Mouse (Mus musculus): ENCODE measurements around the gene Dpf2. TPM values are rescaled to one million over a fixed set of nuclear protein-coding genes. Genes with fewer than 3 reads are reported as not detected.

The Dpf2 gene
- total and polyA plus RNA-seq, 3 experiments: 25.0 to 115 (median 36.7) TPM

- TF ChIP-seq JUND (conservative IDR thresholded peaks at IDR 0.05; ENCODE audit: low read depth, low read length) (no peak), SIN3A (IDR thresholded peaks at IDR 0.05; ENCODE audit: low read length) (peak; percentile 15; the same call in 1 of the 2 replicates), CHD1 (IDR thresholded peaks at IDR 0.05; ENCODE audit: low read depth, low read length) (no peak), MXI1 (IDR thresholded peaks at IDR 0.05; ENCODE audit: low read depth, low read length) (no peak; the same call in 1 of the 2 replicates), ZMIZ1 (IDR thresholded peaks at IDR 0.05; ENCODE audit: low read depth, low read length) (no peak), MAFK (IDR thresholded peaks at IDR 0.05; ENCODE audit: insufficient replicate concordance, low read length) (0 out of 2 replicates have a peak, but pooled peaks have one; percentile 4), CHD2 (IDR thresholded peaks at IDR 0.05; ENCODE audit: low read length) (peak; percentile 95), ZKSCAN1 (IDR thresholded peaks at IDR 0.05; ENCODE audit: borderline replicate concordance, low read depth, low read length) (no peak), RCOR1 (conservative IDR thresholded peaks at IDR 0.05; ENCODE audit: low read depth, low read length) (no peak), POLR2A (IDR thresholded peaks at IDR 0.05; ENCODE audit: low read depth, low read length) (no peak), TBP (conservative IDR thresholded peaks at IDR 0.05; ENCODE audit: low read depth, low read length) (no peak), NELFE (IDR thresholded peaks at IDR 0.05; ENCODE audit: low read depth, low read length) (no peak), NRF1 (IDR thresholded peaks at IDR 0.05; ENCODE audit: low read depth, low read length) (no peak), TCF12 (IDR thresholded peaks at IDR 0.05; ENCODE audit: low read depth, low read length) (0 out of 2 replicates have a peak, but pooled peaks have one; percentile 11), UBTF (IDR thresholded peaks at IDR 0.05; ENCODE audit: low read depth, low read length) (no peak; the same call in 1 of the 2 replicates), IRF4 (IDR thresholded peaks at IDR 0.05; ENCODE audit: low read depth, low read length) (no peak), USF1 (IDR thresholded peaks at IDR 0.05; ENCODE audit: low read depth, low read length) (no peak), BHLHE40 (IDR thresholded peaks at IDR 0.05; ENCODE audit: low read depth, low read length) (no peak; the same call in 1 of the 2 replicates)
- Histone ChIP-seq H3K9me3 (replicated peaks; ENCODE audit: low read length) (no peaks in the 10 kb centered on the region), H3K79me2 (replicated peaks; ENCODE audit: control insufficient read depth, extremely low read depth, insufficient read depth, poor library complexity, severe bottlenecking) (peaks cover 24% of the 10 kb centered on the region), H3K36me3 (replicated peaks in 1 of 2; ENCODE audit: control insufficient read depth in 1 of 2, insufficient read depth in 1 of 2, low read length in 1 of 2) (peaks cover 28 to 36% of the 10 kb centered on the region in 2 experiments), H3K4me3 (replicated peaks in 1 of 3; ENCODE audit: low read depth in 2 of 3, low read length in 2 of 3, poor library complexity in 1 of 3) (peak overlapping the region; percentile 56 to 61 (median 59)), H3K27me3 (replicated peaks) (no peaks in the 10 kb centered on the region), H3K9ac (ENCODE audit: insufficient read depth, low read depth) (peak overlapping the region; percentile 89), H3K4me1 (ENCODE audit: control insufficient read depth in 1 of 2, insufficient read depth in 2 of 2) (peaks cover 2 to 40% of the 10 kb centered on the region in 2 experiments; a peak in 3 of 4 replicates), H3K27ac (ENCODE audit: insufficient read depth, low read depth) (peak overlapping the region; percentile 96), H3K4me2 (ENCODE audit: insufficient read depth, low read depth, poor library complexity, severe bottlenecking) (peak overlapping the region; percentile 59)
- in situ Hi-C loops (cut with MboI; ENCODE audit: low pct_ligation_motif_present, low pct_unique_long_range_greater_than_20kb, low sequenced_read_pairs): loop anchor here (5.0 kb wide), 1 partner anchor 56 kb away; no protein-coding TSS in a partner anchor
- dilution Hi-C loops (cut with MboI; ENCODE audit: extremely low pct_ligation_motif_present, extremely low pct_unique_long_range_greater_than_20kb, low sequenced_read_pairs): no loop called here
- DNase-seq (ENCODE audit: extremely low read depth): peak; percentile 75
Observed at GRCm38 (mm10) chr19:5848032-5848825, 64.6 kb downstream of the Dpf2 start.

GRCm38 (mm10) chr19:5847306-5847796 is 65.5 kb downstream of the Dpf2 start:
- Histone ChIP-seq H3K9me3 (replicated peaks; ENCODE audit: low read length) (no peaks in the 10 kb centered on the region), H3K36me3 (replicated peaks in 1 of 2; ENCODE audit: control insufficient read depth in 1 of 2, insufficient read depth in 1 of 2, low read length in 1 of 2) (peaks cover 20 to 28% of the 10 kb centered on the region in 2 experiments), H3K9ac (ENCODE audit: insufficient read depth, low read depth) (peak overlapping the region; percentile 89), H3K27me3 (replicated peaks) (no peaks in the 10 kb centered on the region), H3K4me3 (replicated peaks in 1 of 3; ENCODE audit: low read depth in 2 of 3, low read length in 2 of 3, poor library complexity in 1 of 3) (peak overlapping the region in 2 of 3 experiments; percentile 35 to 59), H3K79me2 (replicated peaks; ENCODE audit: control insufficient read depth, extremely low read depth, insufficient read depth, poor library complexity, severe bottlenecking) (peaks cover 32% of the 10 kb centered on the region), H3K4me1 (ENCODE audit: control insufficient read depth in 1 of 2, insufficient read depth in 2 of 2) (peaks cover 2 to 40% of the 10 kb centered on the region in 2 experiments; a peak in 3 of 4 replicates), H3K4me2 (ENCODE audit: insufficient read depth, low read depth, poor library complexity, severe bottlenecking) (peak overlapping the region; percentile 59), H3K27ac (ENCODE audit: insufficient read depth, low read depth) (peak overlapping the region; percentile 96)
- in situ Hi-C loops (cut with MboI; ENCODE audit: low pct_ligation_motif_present, low pct_unique_long_range_greater_than_20kb, low sequenced_read_pairs) (loop anchor here (5.0 kb wide), 1 partner anchor 55 kb away; no protein-coding TSS in a partner anchor), dilution Hi-C loops (cut with MboI; ENCODE audit: extremely low pct_ligation_motif_present, extremely low pct_unique_long_range_greater_than_20kb, low sequenced_read_pairs) (no loop called here)
- TF ChIP-seq ZC3H11A (IDR thresholded peaks at IDR 0.05; ENCODE audit: low read depth, low read length) (no peak), MYC (IDR thresholded peaks at IDR 0.05; ENCODE audit: low read depth, low read length) (no peak), SIN3A (IDR thresholded peaks at IDR 0.05; ENCODE audit: low read length) (0 out of 2 replicates have a peak, but pooled peaks have one; percentile 11), MEF2A (IDR thresholded peaks at IDR 0.05; ENCODE audit: borderline replicate concordance, low read depth, low read length) (no peak), UBTF (IDR thresholded peaks at IDR 0.05; ENCODE audit: low read depth, low read length) (no peak), CHD1 (IDR thresholded peaks at IDR 0.05; ENCODE audit: low read depth, low read length) (peak; percentile 39; the same call in 1 of the 2 replicates)
- DNase-seq (ENCODE audit: extremely low read depth): peak; percentile 26

Data from CH12.LX (cell line).